Mouse (Mus musculus): ENCODE data around the gene Etv1. TPM values are rescaled to one million over a fixed set of nuclear protein-coding genes. Genes with fewer than 3 reads are reported as not detected.

Etv1 gene
- polyA plus RNA-seq (2015; fragmentation: Nextera tagmentation; extraction: Ambion mirVana) = 35.8 and 41.8 TPM in 2 replicates

- Histone ChIP-seq H3K27ac (peak within 1 kb of the TSS; percentile 95), H3K4me1 (no peaks in the 10 kb centered on the region), H3K9me3 (no peaks in the 10 kb centered on the region), H3K4me2 (peak within 1 kb of the TSS; percentile 97), H3K27me3 (replicated peaks) (no peaks in the 10 kb centered on the region), H3K36me3 (no peaks in the 10 kb centered on the region), H3K4me3 (replicated peaks) (peak within 1 kb of the TSS; percentile 60), H3K9ac (peak within 1 kb of the TSS; percentile 34; the same call in 1 of the 2 replicates)
- ATAC-seq (ENCODE audit: insufficient read depth, low FRiP score, low read depth) = peak; percentile 40; the same call in 1 of the 2 replicates
- WGBS = under 1% methylated on average over 20 of the region's 20 CpGs
These were observed at the start of gene Etv1 for GRCm38 (mm10) chr12:38779186-38779777. Gene Etv1, plus strand, starts transcription at chr12:38779380.

DNA sequence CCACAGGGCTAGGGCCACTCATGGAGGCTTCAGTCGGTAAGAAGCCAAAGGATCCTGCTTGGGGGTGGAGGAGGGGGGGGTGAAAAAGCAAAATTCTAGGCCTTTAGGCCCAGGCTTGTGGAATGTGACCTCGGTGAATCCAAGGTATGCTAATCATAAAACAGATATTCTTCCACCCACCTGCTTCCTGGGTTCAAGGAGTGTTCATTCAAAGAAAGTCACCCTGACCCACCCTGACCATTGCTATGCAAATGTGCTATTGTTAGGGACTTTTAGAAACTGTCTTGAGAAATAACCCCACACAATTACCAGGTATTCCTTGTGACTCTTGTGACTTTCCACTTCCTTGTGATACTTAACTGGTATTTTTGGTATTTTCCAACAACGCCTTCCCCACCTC, 49.5 kb upstream of the Etv1 start:
- Histone ChIP-seq H3K27ac (no peak overlapping the region), H3K4me3 (replicated peaks) (no peak overlapping the region), H3K9ac (no peak overlapping the region), H3K36me3 (no peaks in the 10 kb centered on the region), H3K27me3 (replicated peaks) (no peaks in the 10 kb centered on the region), H3K9me3 (no peaks in the 10 kb centered on the region), H3K4me2 (no peak overlapping the region), H3K4me1 (no peaks in the 10 kb centered on the region)
- ATAC-seq (ENCODE audit: insufficient read depth, low FRiP score, low read depth) = no peak
- WGBS = 67% methylated on average over 3 of the region's 3 CpGs

- H3K9me3 ChIP-seq = no peaks in the 10 kb centered on the region
- H3K27ac ChIP-seq = no peak overlapping the region
- H3K27me3 ChIP-seq (replicated peaks) = no peaks in the 10 kb centered on the region
- no peak overlapping the region for H3K9ac ChIP-seq
- no peak overlapping the region for H3K4me3 ChIP-seq (replicated peaks)
- H3K4me2 ChIP-seq = no peak overlapping the region
- no peaks in the 10 kb centered on the region for H3K36me3 ChIP-seq
- 90% methylated on average over 2 of the region's 2 CpGs for WGBS
- no peak for ATAC-seq (ENCODE audit: insufficient read depth, low FRiP score, low read depth)
- no peaks in the 10 kb centered on the region for H3K4me1 ChIP-seq
These were observed 48.4 kb upstream of the Etv1 start for GRCm38 (mm10) chr12:38730791-38731190.

GRCm38 (mm10) chr12:38759322-38759721, 19.9 kb upstream of the Etv1 start:
- Histone ChIP-seq H3K27ac (no peak overlapping the region), H3K4me1 (no peaks in the 10 kb centered on the region), H3K27me3 (replicated peaks) (no peaks in the 10 kb centered on the region), H3K9ac (no peak overlapping the region), H3K4me2 (no peak overlapping the region), H3K9me3 (no peaks in the 10 kb centered on the region), H3K4me3 (replicated peaks) (no peak overlapping the region), H3K36me3 (no peaks in the 10 kb centered on the region)
- no peak for ATAC-seq (ENCODE audit: insufficient read depth, low FRiP score, low read depth)
- WGBS = 41% methylated on average over 2 of the region's 2 CpGs

GRCm38 (mm10) chr12:38777316-38777715, 1.9 kb upstream of the Etv1 start:
- no peak overlapping the region for H3K4me3 ChIP-seq (replicated peaks)
- H3K4me1 ChIP-seq = no peaks in the 10 kb centered on the region
- no peak for ATAC-seq (ENCODE audit: insufficient read depth, low FRiP score, low read depth)
- H3K27ac ChIP-seq = peak overlapping the region; percentile 48; the same call in 1 of the 2 replicates
- H3K9me3 ChIP-seq = no peaks in the 10 kb centered on the region
- H3K4me2 ChIP-seq = peak overlapping the region; percentile 97
- 58% methylated on average over 7 of the region's 7 CpGs for WGBS
- no peaks in the 10 kb centered on the region for H3K36me3 ChIP-seq
- H3K27me3 ChIP-seq (replicated peaks) = no peaks in the 10 kb centered on the region
- H3K9ac ChIP-seq = no peak overlapping the region

DNA sequence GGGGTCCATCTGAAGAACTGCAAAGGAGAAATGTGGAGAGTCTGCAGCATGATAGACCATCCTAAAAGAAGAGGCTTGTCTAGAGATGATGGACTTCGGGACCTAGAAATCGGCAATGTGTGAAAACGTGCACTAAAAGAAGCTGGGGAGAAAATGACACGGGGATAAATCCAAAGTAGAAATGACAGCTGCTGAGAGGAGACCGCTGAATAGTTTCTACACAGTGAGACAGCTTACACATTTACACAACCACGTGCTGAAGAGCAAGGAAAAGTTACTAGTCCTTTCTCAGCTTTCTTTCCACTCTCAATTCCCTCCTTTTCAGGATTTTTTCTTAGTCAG, 1.3 kb upstream of the Etv1 start:
- no peaks in the 10 kb centered on the region for H3K27me3 ChIP-seq (replicated peaks)
- H3K9ac ChIP-seq = no peak overlapping the region
- no peaks in the 10 kb centered on the region for H3K4me1 ChIP-seq
- ATAC-seq (ENCODE audit: insufficient read depth, low FRiP score, low read depth) = no peak
- peak overlapping the region; percentile 60 for H3K4me3 ChIP-seq (replicated peaks)
- H3K27ac ChIP-seq = peak overlapping the region; percentile 48; the same call in 1 of the 2 replicates
- H3K4me2 ChIP-seq = peak overlapping the region; percentile 97
- H3K9me3 ChIP-seq = no peaks in the 10 kb centered on the region
- no peaks in the 10 kb centered on the region for H3K36me3 ChIP-seq
- WGBS = 10% methylated on average over 6 of the region's 6 CpGs

DNA sequence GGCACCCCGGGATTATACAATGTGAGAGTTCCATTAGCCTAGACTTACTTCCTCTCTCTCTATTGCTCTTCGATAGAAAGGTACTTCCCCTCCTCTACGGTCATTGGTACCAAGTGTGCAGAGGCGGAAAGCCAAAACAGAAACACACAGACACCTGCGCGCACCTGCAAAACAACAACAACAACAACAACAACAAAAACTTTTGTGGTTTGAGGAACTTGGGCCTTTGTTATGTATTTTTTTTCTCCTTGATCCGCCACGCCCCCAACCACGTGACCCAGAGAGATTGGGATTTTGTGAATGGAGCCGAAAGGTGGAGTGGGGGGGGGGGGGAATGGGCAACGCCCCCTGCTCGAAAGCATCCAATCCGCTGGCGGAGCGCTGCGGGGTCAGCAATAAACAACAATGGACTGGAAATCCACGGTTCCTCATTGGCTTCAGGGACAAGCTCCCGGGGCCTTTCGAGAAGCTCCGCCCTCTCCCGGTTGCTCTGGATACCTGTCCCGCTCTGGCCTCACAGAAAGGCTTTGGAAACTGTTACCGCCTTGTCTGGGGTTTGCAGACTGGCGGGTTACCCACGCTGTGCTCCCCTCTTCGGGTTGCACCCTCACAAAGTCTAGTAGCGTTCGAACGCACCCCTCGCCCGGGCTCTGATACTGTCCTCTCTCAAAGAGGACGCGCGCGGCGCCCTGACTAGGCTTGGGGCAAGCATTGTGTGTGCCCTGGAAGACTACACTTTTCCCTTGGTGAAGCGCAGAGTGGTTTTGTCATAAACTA, 693 bp upstream of the Etv1 start:
- under 1% methylated on average over 36 of the region's 37 CpGs for WGBS
- Histone ChIP-seq H3K36me3 (no peaks in the 10 kb centered on the region), H3K4me1 (no peaks in the 10 kb centered on the region), H3K9me3 (no peaks in the 10 kb centered on the region), H3K4me3 (replicated peaks) (peak overlapping the region; percentile 60), H3K27ac (peak overlapping the region; percentile 95), H3K9ac (peak overlapping the region; percentile 34; the same call in 1 of the 2 replicates), H3K27me3 (replicated peaks) (no peaks in the 10 kb centered on the region), H3K4me2 (peak overlapping the region; percentile 97)
- ATAC-seq (ENCODE audit: insufficient read depth, low FRiP score, low read depth) = peak; percentile 96

DNA sequence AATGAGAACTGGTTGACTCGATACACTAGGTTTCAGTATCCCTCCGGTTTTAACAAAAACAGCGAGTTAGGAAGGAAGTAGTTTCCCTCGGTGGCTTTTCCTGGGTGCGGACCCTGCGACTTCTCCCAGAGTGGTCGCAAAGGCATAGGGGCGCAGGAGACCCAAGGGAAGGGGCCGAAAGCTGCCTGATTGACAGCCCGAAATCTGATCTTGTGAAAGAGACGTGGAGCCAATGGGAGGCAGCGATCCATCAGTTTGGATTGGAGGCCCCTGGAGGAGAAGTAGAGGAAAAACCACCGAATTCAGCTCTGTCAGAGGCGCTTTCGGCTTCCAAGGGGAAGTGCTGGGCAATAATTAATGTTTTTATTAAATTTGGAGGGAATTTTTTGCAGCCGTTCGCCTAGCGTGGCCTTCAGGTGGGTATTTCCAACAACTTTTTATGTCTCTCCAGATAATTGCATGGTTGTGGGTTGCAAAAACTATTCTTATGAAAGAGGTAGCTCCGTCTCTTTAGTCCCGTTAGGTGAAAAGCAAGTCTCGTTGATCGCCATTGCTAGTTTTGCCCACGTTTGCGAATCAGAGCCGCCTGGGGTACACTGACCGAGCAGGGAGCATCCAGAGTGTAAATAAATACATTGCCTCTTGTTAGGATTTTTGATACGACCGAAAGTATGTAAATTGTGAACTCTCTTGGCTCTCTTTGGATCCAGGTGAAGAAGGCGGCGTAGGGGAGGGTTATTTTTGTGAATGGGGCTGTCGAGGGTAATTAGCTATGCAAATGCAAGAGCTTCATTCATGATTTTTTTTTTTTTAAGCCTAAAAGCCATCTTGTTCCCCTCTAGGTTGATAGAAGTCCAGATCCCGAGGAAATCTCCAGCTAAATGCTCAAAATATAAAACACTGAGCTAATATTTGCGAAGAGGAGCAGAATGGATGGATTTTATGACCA, 1.1 kb downstream of the Etv1 start:
- Histone ChIP-seq H3K4me1 (no peaks in the 10 kb centered on the region), H3K4me2 (peak overlapping the region; percentile 97), H3K36me3 (no peaks in the 10 kb centered on the region), H3K9ac (peak overlapping the region; percentile 20; the same call in 1 of the 2 replicates), H3K9me3 (no peaks in the 10 kb centered on the region), H3K27me3 (replicated peaks) (no peaks in the 10 kb centered on the region), H3K4me3 (replicated peaks) (peak overlapping the region; percentile 60), H3K27ac (peak overlapping the region; percentile 95)
- ATAC-seq (ENCODE audit: insufficient read depth, low FRiP score, low read depth) = no peak
- whole genome bisulfite sequencing = under 1% methylated on average over 33 of the region's 33 CpGs

DNA sequence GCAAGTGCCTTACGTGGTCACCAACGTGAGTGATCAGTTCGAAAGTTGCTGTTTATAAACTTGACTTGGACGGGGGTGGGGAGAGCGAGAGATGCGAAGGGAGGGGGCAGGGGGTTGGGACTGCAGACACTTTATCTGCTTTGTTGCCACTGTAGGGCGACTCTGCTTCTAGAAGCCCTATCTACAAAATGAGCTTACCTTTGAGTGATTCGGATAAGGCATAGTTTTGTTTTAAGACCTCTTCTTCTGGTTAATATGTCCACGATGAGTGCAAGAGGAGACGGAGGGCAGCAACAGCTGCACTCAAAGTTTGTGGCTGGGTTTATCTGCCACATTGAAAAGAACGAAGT, 1.8 kb downstream of the Etv1 start:
- Histone ChIP-seq H3K27me3 (replicated peaks) (no peaks in the 10 kb centered on the region), H3K9me3 (no peaks in the 10 kb centered on the region), H3K36me3 (no peaks in the 10 kb centered on the region), H3K4me1 (no peaks in the 10 kb centered on the region), H3K27ac (peak overlapping the region; percentile 95), H3K4me3 (replicated peaks) (peak overlapping the region; percentile 60), H3K4me2 (peak overlapping the region; percentile 97), H3K9ac (no peak overlapping the region)
- under 1% methylated on average over 11 of the region's 11 CpGs for WGBS
- ATAC-seq (ENCODE audit: insufficient read depth, low FRiP score, low read depth) = no peak

DNA sequence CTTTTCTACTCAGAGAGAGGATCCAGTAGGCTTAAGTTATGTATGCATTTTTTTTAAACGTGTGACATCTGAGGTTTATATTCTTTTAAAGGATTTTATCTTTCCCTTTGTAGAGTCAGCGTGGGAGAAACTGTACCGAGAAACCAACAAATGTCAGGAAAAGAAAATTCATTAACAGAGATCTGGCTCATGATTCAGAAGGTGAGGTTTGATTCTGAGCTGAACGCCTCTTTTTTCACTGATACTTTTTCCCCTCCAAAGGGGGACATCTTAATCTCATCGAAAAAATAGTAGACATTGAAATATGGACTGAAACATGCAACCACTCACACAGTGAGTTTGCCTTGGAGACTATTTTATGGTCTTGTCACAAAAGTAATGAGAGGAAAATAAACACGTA, 2.5 kb downstream of the Etv1 start:
- no peaks in the 10 kb centered on the region for H3K27me3 ChIP-seq (replicated peaks)
- H3K4me2 ChIP-seq = peak overlapping the region; percentile 97
- no peaks in the 10 kb centered on the region for H3K36me3 ChIP-seq
- peak overlapping the region; percentile 60 for H3K4me3 ChIP-seq (replicated peaks)
- 23% methylated on average over 6 of the region's 6 CpGs for WGBS
- no peaks in the 10 kb centered on the region for H3K4me1 ChIP-seq
- H3K9me3 ChIP-seq = no peaks in the 10 kb centered on the region
- no peak overlapping the region for H3K9ac ChIP-seq
- H3K27ac ChIP-seq = no peak overlapping the region
- ATAC-seq (ENCODE audit: insufficient read depth, low FRiP score, low read depth) = no peak

- 64% methylated on average over 1 of the region's 1 CpGs for WGBS
- H3K4me2 ChIP-seq = peak overlapping the region; percentile 37
- H3K9me3 ChIP-seq = no peaks in the 10 kb centered on the region
These were observed 4.1 kb downstream of the Etv1 start for GRCm38 (mm10) chr12:38783291-38783690.

More at GRCm38 (mm10) chr12:38783291-38783690, 4.1 kb downstream of the Etv1 start:
- no peaks in the 10 kb centered on the region for H3K36me3 ChIP-seq
- no peak overlapping the region for H3K9ac ChIP-seq
- H3K4me3 ChIP-seq (replicated peaks) = 0 out of 2 replicates have a peak overlapping the region, but pooled peaks have one; percentile 2
- H3K27ac ChIP-seq = no peak overlapping the region
- H3K4me1 ChIP-seq = no peaks in the 10 kb centered on the region
- no peaks in the 10 kb centered on the region for H3K27me3 ChIP-seq (replicated peaks)
- ATAC-seq (ENCODE audit: insufficient read depth, low FRiP score, low read depth) = no peak
